Mouse (Mus musculus) ES-E14 (cell line): ENCODE data around the gene Ccdc30. TPM values are rescaled to one million over a fixed set of nuclear protein-coding genes. Genes with fewer than 3 reads are reported as not detected.
A peak's percentile ranks its signal among the peaks of the same experiment; 100 is the strongest.

Experiments
- DNase-seq: peaks from one replicate; pipeline ENCODE4 v3.0.0-alpha.2; 2013; ENCODE audit warnings: low read depth, low spot score
- H3K27ac ChIP-seq: 2 replicates; pipeline ENCODE4 v1.5.1; 2012; ENCODE audit warnings: low read depth, mild to moderate bottlenecking, low read length, moderate library complexity, mixed read lengths; ENCODE audit not compliant: poor library complexity, insufficient read depth, severe bottlenecking
- H3K36me3 ChIP-seq: 2 replicates; pipeline ENCODE4 v1.6.1; 2012; ENCODE audit warnings: mild to moderate bottlenecking, low read length, moderate library complexity, mixed read lengths; ENCODE audit not compliant: control insufficient read depth, poor library complexity, insufficient read depth, severe bottlenecking
- H3K4me1 ChIP-seq, 2 experiments: fragments of 150-350 bp in 1 of 2; sonication (generic) in 1 of 2; 2 replicates each; pipeline ENCODE4 v1.6.1; 2012; ENCODE audit warnings: low read length in 2 of 2, mild to moderate bottlenecking in 1 of 2, mixed read lengths in 1 of 2; ENCODE audit not compliant: control insufficient read depth in 2 of 2, insufficient read depth in 2 of 2, poor library complexity in 1 of 2
- H3K4me3 ChIP-seq, 2 experiments: fragments of 150-350 bp in 1 of 2; sonication (generic) in 1 of 2; 2 replicates each; pipeline ENCODE4 v1.5.1; 2012; ENCODE audit warnings: low read length in 2 of 2, low read depth in 1 of 2, mild to moderate bottlenecking in 1 of 2, mixed read lengths in 1 of 2; ENCODE audit not compliant: insufficient read depth in 1 of 2, poor library complexity in 1 of 2, severe bottlenecking in 1 of 2
- H3K9ac ChIP-seq: 2 replicates; pipeline ENCODE4 v1.6.1; 2012; ENCODE audit warnings: low read depth, mild to moderate bottlenecking, low read length, mixed read lengths; ENCODE audit not compliant: poor library complexity, insufficient read depth, severe bottlenecking
- H3K9me3 ChIP-seq: fragments of 150-350 bp; sonication (generic); 2 replicates; pipeline ENCODE4 v1.6.1; 2012; ENCODE audit warnings: low read depth, mild to moderate bottlenecking, low read length; ENCODE audit not compliant: control insufficient read depth, insufficient read depth
- CHD2 ChIP-seq: IDR thresholded peaks from 2 replicates; pipeline ENCODE4 v1.6.1; 2014; ENCODE audit warnings: mild to moderate bottlenecking, low read depth, low read length, inconsistent platforms
- HCFC1 ChIP-seq: IDR thresholded peaks from 2 replicates; pipeline ENCODE4 v1.6.1; 2012; ENCODE audit warnings: low read length, inconsistent platforms, borderline replicate concordance; ENCODE audit not compliant: insufficient read depth
- MAFK ChIP-seq: IDR thresholded peaks from 2 replicates; pipeline ENCODE4 v1.6.1; 2014; ENCODE audit warnings: mild to moderate bottlenecking, low read depth, low read length, inconsistent platforms; ENCODE audit not compliant: insufficient read depth
- ZC3H11A ChIP-seq: IDR thresholded peaks from 2 replicates; pipeline ENCODE4 v1.6.1; 2012; ENCODE audit warnings: low read depth, mild to moderate bottlenecking, inconsistent platforms, low read length, borderline replicate concordance
- ZNF384 ChIP-seq: IDR thresholded peaks from 2 replicates; pipeline ENCODE4 v1.6.1; 2012; ENCODE audit warnings: low read depth, low read length, inconsistent platforms
- in situ Hi-C, 2 experiments: fragments of 600-800 bp; cut with MboI; formaldehyde crosslinking; loops; one replicate each; pipeline ENCODE4 v1.15.1; 2025; ENCODE audit warnings: low sequenced_read_pairs in 2 of 2, inconsistent platforms in 1 of 2; ENCODE audit not compliant: unreplicated experiment in 2 of 2
- total RNA-seq: library from RNA; depleted of rRNA; stranded (reverse); fragments of 300-350 nt; gene quantifications from 2 replicates; pipeline ENCODE4 v1.2.3, GENCODE M21; 2012

Gene Ccdc30
- total RNA-seq, 1 experiment, result 2.7 TPM

DNA sequence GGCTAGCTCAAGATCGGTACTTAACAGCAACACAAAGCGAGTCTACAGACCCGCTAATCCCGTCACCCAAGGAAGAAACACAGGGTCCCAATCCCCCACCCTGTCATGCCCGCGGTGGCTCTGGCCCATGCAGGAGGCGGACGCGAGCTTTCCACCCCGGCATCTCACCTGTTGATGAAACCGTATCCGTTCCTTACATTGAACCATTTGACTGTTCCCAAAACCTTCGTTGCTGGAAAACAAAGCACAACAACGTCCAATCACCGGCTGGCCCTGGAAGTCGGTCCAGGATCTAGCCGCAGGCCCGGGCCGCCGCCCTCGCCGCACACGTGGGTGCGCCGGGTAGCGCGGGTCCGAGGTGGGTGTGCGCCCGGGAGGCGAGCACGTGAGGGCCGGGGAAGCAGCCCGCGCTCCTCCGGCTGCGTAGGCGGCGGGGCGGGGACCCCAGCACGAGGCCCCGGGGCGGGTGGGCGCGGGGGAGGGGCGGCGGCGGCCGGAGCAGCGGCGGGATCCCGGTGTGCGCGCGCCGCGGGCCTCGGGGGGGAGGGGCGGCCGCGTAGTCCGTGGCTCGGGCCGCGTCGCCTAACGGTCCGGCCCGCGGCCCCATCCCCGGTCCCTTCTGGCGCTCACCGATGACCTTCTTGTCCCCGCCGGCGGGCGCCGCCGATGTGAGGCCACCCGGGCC lies 121.6 kb downstream of the Ccdc30 start:
- Histone ChIP-seq H3K9me3 (no peaks in the 10 kb centered on the region), H3K9ac (peak overlapping the region; percentile 95), H3K36me3 (peaks cover 23% of the 10 kb centered on the region), H3K27ac (peak overlapping the region; percentile 86), H3K4me1 (peaks cover 0 to 3% of the 10 kb centered on the region in 2 experiments; a peak in 1 of 4 replicates), H3K4me3 (peak overlapping the region; percentile 90 to 93)
- DNase-seq, result no peak
- in situ Hi-C loops, result no loop called here
- TF ChIP-seq HCFC1 (0 out of 2 replicates have a peak, but pooled peaks have one; percentile 24), CHD2 (no peak)

DNA sequence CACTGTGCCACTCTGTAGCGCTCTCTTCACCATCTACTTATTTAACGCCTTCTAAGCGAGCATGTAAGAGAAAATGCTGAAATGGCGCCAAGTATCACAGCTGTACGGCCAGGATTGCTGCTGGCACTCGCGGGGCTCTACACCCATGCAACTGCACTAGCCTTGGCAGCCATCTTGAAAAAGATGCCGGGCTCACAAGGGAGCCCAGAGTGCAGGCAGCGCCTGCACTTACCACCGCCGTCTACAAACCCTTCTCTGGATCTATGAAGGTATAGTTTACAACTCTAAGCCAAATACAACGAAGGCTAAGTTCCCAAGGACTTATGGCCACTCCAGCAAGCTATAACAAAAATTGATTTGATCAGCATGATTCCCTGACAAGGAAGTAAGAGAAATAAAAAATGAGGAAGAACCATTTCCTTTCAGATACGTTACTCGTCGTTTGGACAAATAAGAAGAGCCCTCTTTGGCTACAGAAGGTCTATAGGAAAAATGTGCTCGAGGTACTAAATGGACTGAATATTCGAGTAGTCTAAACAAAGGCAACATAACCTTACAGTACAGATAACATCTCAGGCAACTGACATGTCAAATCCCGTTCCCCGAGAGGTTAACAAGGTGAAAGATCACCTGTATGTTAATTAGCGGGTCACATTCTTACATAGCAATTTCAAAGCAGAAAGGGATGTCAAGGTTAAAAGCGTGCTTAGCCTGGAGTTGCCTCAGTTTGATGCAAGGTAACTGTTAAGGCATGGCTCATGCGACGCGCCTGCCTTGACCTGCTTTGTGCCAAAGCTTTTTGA lies 122.3 kb downstream of the Ccdc30 start:
- peak overlapping the region; percentile 95 for H3K9ac ChIP-seq
- in situ Hi-C loops, result no loop called here
- no peaks in the 10 kb centered on the region for H3K9me3 ChIP-seq
- peaks cover 27% of the 10 kb centered on the region for H3K36me3 ChIP-seq
- peak overlapping the region; percentile 86 for H3K27ac ChIP-seq
- DNase-seq, result no peak
- H3K4me3 ChIP-seq, result peak overlapping the region; percentile 90 to 93
- peaks cover 0 to 3% of the 10 kb centered on the region in 2 experiments; a peak in 1 of 4 replicates for H3K4me1 ChIP-seq
- TF ChIP-seq ZNF384, result no peak
- no peak for TF ChIP-seq ZC3H11A
- no peak for TF ChIP-seq CHD2
- no peak for TF ChIP-seq MAFK
- TF ChIP-seq HCFC1, result no peak

DNA sequence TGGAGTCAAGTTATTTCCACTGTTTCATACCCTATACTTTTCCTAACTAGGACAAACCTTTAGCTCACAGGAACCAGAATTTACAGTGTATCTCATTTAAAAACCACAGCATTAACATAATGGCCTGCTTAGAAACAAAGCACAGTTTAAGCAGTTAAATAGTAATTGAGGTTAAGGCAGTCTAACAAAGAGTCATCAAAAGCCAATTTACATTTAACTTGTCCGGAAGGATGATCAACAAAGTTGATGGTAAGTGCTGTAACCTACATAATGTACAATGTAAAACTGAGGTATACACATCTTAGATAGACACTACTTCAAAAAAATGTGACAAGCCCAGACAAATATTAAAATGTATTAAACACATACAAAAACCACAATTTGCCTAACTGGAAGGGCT lies 123.4 kb downstream of the Ccdc30 start:
- peak overlapping the region; percentile 90 to 93 for H3K4me3 ChIP-seq
- DNase-seq, result no peak
- H3K36me3 ChIP-seq, result peaks cover 31% of the 10 kb centered on the region
- in situ Hi-C loops, result no loop called here
- no peaks in the 10 kb centered on the region for H3K9me3 ChIP-seq
- no peak overlapping the region; the same call in 1 of the 2 replicates for H3K27ac ChIP-seq
- peaks cover 0 to 3% of the 10 kb centered on the region in 2 experiments; a peak in 1 of 4 replicates for H3K4me1 ChIP-seq
- H3K9ac ChIP-seq, result peak overlapping the region; percentile 95; the same call in 1 of the 2 replicates
- no peak for TF ChIP-seq MAFK
- no peak for TF ChIP-seq CHD2
- no peak for TF ChIP-seq ZC3H11A
- no peak for TF ChIP-seq ZNF384

DNA sequence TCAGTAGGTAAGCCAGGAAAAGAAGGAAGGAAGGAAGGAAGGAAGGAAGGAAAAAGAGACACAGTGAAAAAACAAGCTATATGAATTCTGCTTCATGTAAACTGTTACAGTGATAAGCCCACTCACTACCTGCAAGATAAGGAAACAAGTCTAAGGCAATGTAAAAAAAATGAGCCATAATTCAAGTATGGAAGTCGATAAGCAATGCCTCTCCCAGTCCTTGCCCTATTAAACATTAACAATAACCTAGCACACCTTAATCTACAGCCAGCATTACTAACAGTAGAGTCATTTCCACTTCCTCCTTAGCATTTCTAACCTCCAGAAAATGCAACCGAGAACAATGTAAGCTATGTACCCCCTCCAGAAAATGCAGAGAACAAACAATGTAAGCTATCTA lies 130.0 kb downstream of the Ccdc30 start:
- Histone ChIP-seq H3K27ac (no peak overlapping the region), H3K36me3 (peaks cover 44% of the 10 kb centered on the region), H3K9ac (no peak overlapping the region), H3K4me1 (peaks cover 0 to 4% of the 10 kb centered on the region in 2 experiments; a peak in 2 of 4 replicates), H3K4me3 (no peak overlapping the region), H3K9me3 (no peaks in the 10 kb centered on the region)
- DNase-seq, result no peak
- TF ChIP-seq ZC3H11A, result no peak
- TF ChIP-seq HCFC1, result no peak
- no peak for TF ChIP-seq MAFK
- no peak for TF ChIP-seq CHD2
- TF ChIP-seq ZNF384, result no peak
- in situ Hi-C loops, result no loop called here
